Mouse (Mus musculus) frontal cortex, postnatal 25 days (tissue): ENCODE measurements at regions not wholly inside any gene's neighbourhood (a gene's known extent, or its start where the extent isn't known, plus 50 kb on each side); places are given as distances from the start of the nearest gene placed in this dataset.

Experiments
- DNase-seq, 2 experiments: peaks; one replicate each; pipeline ENCODE4 v3.0.0; 2022; ENCODE audit warnings: low spot score in 2 of 2

GRCm38 (mm10) chr4:82161232-82161631, 544.3 kb downstream of the Nfib start:
- no peak for DNase-seq

- DNase-seq: no peak
Measured at GRCm38 (mm10) chr4:82160233-82160632, 545.3 kb downstream of the Nfib start.

GRCm38 (mm10) chr4:82155642-82156320, 549.8 kb downstream of the Nfib start:
- no peak for DNase-seq

GRCm38 (mm10) chr4:82154021-82154555, 551.5 kb downstream of the Nfib start:
- DNase-seq: no peak

- DNase-seq: no peak
Measured at GRCm38 (mm10) chr4:82153604-82154003, 551.9 kb downstream of the Nfib start.

GRCm38 (mm10) chr4:82149957-82150356, 555.6 kb downstream of the Nfib start:
- no peak for DNase-seq

GRCm38 (mm10) chr4:82148129-82149064, 557.2 kb downstream of the Nfib start:
- DNase-seq: no peak

- DNase-seq: no peak
Measured at GRCm38 (mm10) chr4:82142391-82142790, 563.2 kb downstream of the Nfib start.

- no peak for DNase-seq
Measured at GRCm38 (mm10) chr4:82139806-82140205, 565.7 kb downstream of the Nfib start.

GRCm38 (mm10) chr4:82139016-82139415, 566.5 kb downstream of the Nfib start:
- DNase-seq: no peak

- no peak for DNase-seq
Measured at GRCm38 (mm10) chr4:82132851-82133250, 572.7 kb downstream of the Nfib start.

- DNase-seq: no peak
Measured at GRCm38 (mm10) chr4:82132326-82132725, 573.2 kb downstream of the Nfib start.

GRCm38 (mm10) chr4:82129471-82129870, 576.1 kb downstream of the Nfib start:
- DNase-seq: no peak

GRCm38 (mm10) chr4:82123733-82124132, 581.8 kb downstream of the Nfib start:
- no peak for DNase-seq

GRCm38 (mm10) chr4:82123101-82123500, 582.4 kb downstream of the Nfib start:
- no peak for DNase-seq

- DNase-seq: no peak
Measured at GRCm38 (mm10) chr4:82120796-82121195, 584.8 kb downstream of the Nfib start.

- no peak for DNase-seq
Measured at GRCm38 (mm10) chr4:82120326-82120725, 585.2 kb downstream of the Nfib start.

- no peak for DNase-seq
Measured at GRCm38 (mm10) chr4:82101837-82102236, 603.7 kb downstream of the Nfib start.

GRCm38 (mm10) chr4:82099970-82100368, 605.6 kb downstream of the Nfib start:
- DNase-seq: no peak

- no peak for DNase-seq
Measured at GRCm38 (mm10) chr4:82098986-82099969, 606.3 kb downstream of the Nfib start.
